Mouse (Mus musculus) layer of hippocampus, adult 9-10 months (tissue): ENCODE results near the gene Rrnad1.

Experiments used
- DNase-seq: peaks from one replicate; pipeline ENCODE4 v3.0.0; 2022; ENCODE audit warnings: low spot score

Gene Rrnad1

GRCm38 (mm10) chr3:87949266-87949954, 18.9 kb upstream of the Rrnad1 start:
- no peak for DNase-seq

- DNase-seq: no peak
Observed at GRCm38 (mm10) chr3:87948378-87949265, 18.1 kb upstream of the Rrnad1 start, which contains the start of gene Crabp2. Gene Crabp2, plus strand, starts transcription at chr3:87948666.

- DNase-seq: no peak
Observed at GRCm38 (mm10) chr3:87947811-87948199, 17.3 kb upstream of the Rrnad1 start.

GRCm38 (mm10) chr3:87947056-87947810, 16.7 kb upstream of the Rrnad1 start:
- no peak for DNase-seq

- no peak for DNase-seq
Observed at GRCm38 (mm10) chr3:87946541-87946860, 16.0 kb upstream of the Rrnad1 start.

- DNase-seq: no peak
Observed at GRCm38 (mm10) chr3:87945781-87946540, 15.4 kb upstream of the Rrnad1 start.

- DNase-seq: no peak
Observed at GRCm38 (mm10) chr3:87944838-87945600, 14.5 kb upstream of the Rrnad1 start.

GRCm38 (mm10) chr3:87943586-87943985, 13.1 kb upstream of the Rrnad1 start:
- DNase-seq: no peak

- no peak for DNase-seq
Observed at GRCm38 (mm10) chr3:87942471-87942870, 12.0 kb upstream of the Rrnad1 start.

GRCm38 (mm10) chr3:87940611-87941010, 10.1 kb upstream of the Rrnad1 start:
- DNase-seq: no peak

GRCm38 (mm10) chr3:87935776-87936175, 5.3 kb upstream of the Rrnad1 start:
- peak; percentile 52 for DNase-seq

GRCm38 (mm10) chr3:87935201-87935600, 4.7 kb upstream of the Rrnad1 start:
- no peak for DNase-seq

GRCm38 (mm10) chr3:87934501-87934900, 4.0 kb upstream of the Rrnad1 start:
- no peak for DNase-seq

GRCm38 (mm10) chr3:87934026-87934425, 3.5 kb upstream of the Rrnad1 start:
- DNase-seq: no peak

GRCm38 (mm10) chr3:87929341-87930077, 1.0 kb downstream of the Rrnad1 start:
- no peak for DNase-seq

GRCm38 (mm10) chr3:87927452-87927851, 3.1 kb downstream of the Rrnad1 start:
- no peak for DNase-seq

- no peak for DNase-seq
Observed at GRCm38 (mm10) chr3:87924996-87925395, 5.5 kb downstream of the Rrnad1 start.

GRCm38 (mm10) chr3:87920270-87920943, 10.1 kb downstream of the Rrnad1 start:
- DNase-seq: no peak

- DNase-seq: peak; percentile 90
Observed at GRCm38 (mm10) chr3:87919336-87920108, 11.0 kb downstream of the Rrnad1 start, which contains the start of gene Mrpl24. Gene Mrpl24, plus strand, starts transcription at chr3:87919506.
